Mouse (Mus musculus): ENCODE measurements around the gene Cd82.
A peak's percentile ranks its signal among the peaks of the same experiment; 100 is the strongest.

The Cd82 gene

GRCm38 (mm10) chr2:93466314-93466713, 3.4 kb upstream of the Cd82 start:
- DNase-seq: no peak

- peak; percentile 74 to 84 for DNase-seq
These were observed 848 bp downstream of the Cd82 start for GRCm38 (mm10) chr2:93461869-93462714.

GRCm38 (mm10) chr2:93460786-93461469, 2.0 kb downstream of the Cd82 start:
- no peak for DNase-seq

GRCm38 (mm10) chr2:93459208-93459920, 3.6 kb downstream of the Cd82 start:
- no peak for DNase-seq

- DNase-seq: peak; percentile 48 to 49
These were observed 4.4 kb downstream of the Cd82 start for GRCm38 (mm10) chr2:93458332-93459207.

- DNase-seq: peak; percentile 61 to 71
These were observed 5.4 kb downstream of the Cd82 start for GRCm38 (mm10) chr2:93457426-93458130.

GRCm38 (mm10) chr2:93456140-93456539, 6.8 kb downstream of the Cd82 start:
- no peak for DNase-seq

GRCm38 (mm10) chr2:93454817-93455591, 7.9 kb downstream of the Cd82 start:
- DNase-seq: peak in 1 of 2 experiments; percentile 36

GRCm38 (mm10) chr2:93454334-93454733, 8.6 kb downstream of the Cd82 start:
- DNase-seq: no peak

GRCm38 (mm10) chr2:93453046-93453445, 9.9 kb downstream of the Cd82 start:
- no peak for DNase-seq

GRCm38 (mm10) chr2:93452506-93452905, 10.4 kb downstream of the Cd82 start:
- DNase-seq: no peak

- DNase-seq: no peak
These were observed 10.9 kb downstream of the Cd82 start for GRCm38 (mm10) chr2:93452057-93452456.

- no peak for DNase-seq
These were observed 11.6 kb downstream of the Cd82 start for GRCm38 (mm10) chr2:93451219-93451938.

- DNase-seq: no peak
These were observed 12.2 kb downstream of the Cd82 start for GRCm38 (mm10) chr2:93450695-93451094.

GRCm38 (mm10) chr2:93449657-93450056, 13.3 kb downstream of the Cd82 start:
- DNase-seq: no peak

GRCm38 (mm10) chr2:93448774-93449173, 14.2 kb downstream of the Cd82 start:
- DNase-seq: no peak

- peak in 1 of 2 experiments; percentile 30 for DNase-seq
These were observed 15.3 kb downstream of the Cd82 start for GRCm38 (mm10) chr2:93447500-93448249.

GRCm38 (mm10) chr2:93446606-93447353, 16.2 kb downstream of the Cd82 start:
- no peak for DNase-seq

- no peak for DNase-seq
These were observed 17.7 kb downstream of the Cd82 start for GRCm38 (mm10) chr2:93445237-93445651.
